Mouse (Mus musculus) ES-E14 (cell line): ENCODE measurements around the gene Klk1b3.
"Not testable (repeated sequence)": the region's sequence is repeated elsewhere in the genome, so short reads cannot be mapped to it uniquely, and the experiment has no call there.

Source experiments
- ZC3H11A ChIP-seq: IDR thresholded peaks from 2 replicates; pipeline ENCODE4 v1.6.1; 2012; ENCODE audit warnings: low read depth, mild to moderate bottlenecking, inconsistent platforms, low read length, borderline replicate concordance
- ZNF384 ChIP-seq: IDR thresholded peaks from 2 replicates; pipeline ENCODE4 v1.6.1; 2012; ENCODE audit warnings: low read depth, low read length, inconsistent platforms

GRCm38 (mm10) chr7:44187936-44188335 lies 10.1 kb upstream of the Klk1b3 start, which contains the start of gene Klk1b24:
- not testable (repeated sequence) for TF ChIP-seq ZC3H11A, ZNF384
